Mouse (Mus musculus) liver, postnatal 0 days (tissue): Measurements from ENCODE around the gene Greb1.

Source experiments
- CTCF ChIP-seq: sonication (generic); IDR thresholded peaks from 2 replicates; pipeline ENCODE4 v1.5.1; 2016; ENCODE audit warnings: antibody characterized with exemption, low read depth
- EP300 ChIP-seq: IDR thresholded peaks from 2 replicates; pipeline ENCODE4 v1.6.1; 2016; ENCODE audit warnings: antibody characterized with exemption, low read depth, mild to moderate bottlenecking

DNA sequence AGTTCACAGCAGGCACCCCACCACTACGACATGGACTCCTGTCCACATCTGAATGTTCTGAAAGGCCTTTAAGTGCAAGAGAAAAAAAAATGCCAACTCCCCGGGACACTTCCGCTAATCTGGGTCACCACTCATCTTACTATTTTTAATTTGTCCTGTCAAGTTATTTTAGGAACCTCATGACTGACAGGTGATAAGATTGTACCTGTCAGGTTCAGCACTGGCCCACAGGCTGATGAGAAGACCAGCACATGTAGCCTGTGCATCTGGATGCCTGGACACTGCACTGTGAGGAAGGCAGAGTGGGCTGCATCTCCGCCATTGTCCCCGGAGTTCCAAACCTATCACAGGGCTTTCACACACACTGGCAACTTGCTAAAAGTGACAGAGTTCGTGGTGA, 150.9 kb downstream of the Greb1 start:
- TF ChIP-seq CTCF (no peak), EP300 (no peak)
